18 mouse cellular contexts compared by ENCODE assay signal in the genomic region with DNA sequence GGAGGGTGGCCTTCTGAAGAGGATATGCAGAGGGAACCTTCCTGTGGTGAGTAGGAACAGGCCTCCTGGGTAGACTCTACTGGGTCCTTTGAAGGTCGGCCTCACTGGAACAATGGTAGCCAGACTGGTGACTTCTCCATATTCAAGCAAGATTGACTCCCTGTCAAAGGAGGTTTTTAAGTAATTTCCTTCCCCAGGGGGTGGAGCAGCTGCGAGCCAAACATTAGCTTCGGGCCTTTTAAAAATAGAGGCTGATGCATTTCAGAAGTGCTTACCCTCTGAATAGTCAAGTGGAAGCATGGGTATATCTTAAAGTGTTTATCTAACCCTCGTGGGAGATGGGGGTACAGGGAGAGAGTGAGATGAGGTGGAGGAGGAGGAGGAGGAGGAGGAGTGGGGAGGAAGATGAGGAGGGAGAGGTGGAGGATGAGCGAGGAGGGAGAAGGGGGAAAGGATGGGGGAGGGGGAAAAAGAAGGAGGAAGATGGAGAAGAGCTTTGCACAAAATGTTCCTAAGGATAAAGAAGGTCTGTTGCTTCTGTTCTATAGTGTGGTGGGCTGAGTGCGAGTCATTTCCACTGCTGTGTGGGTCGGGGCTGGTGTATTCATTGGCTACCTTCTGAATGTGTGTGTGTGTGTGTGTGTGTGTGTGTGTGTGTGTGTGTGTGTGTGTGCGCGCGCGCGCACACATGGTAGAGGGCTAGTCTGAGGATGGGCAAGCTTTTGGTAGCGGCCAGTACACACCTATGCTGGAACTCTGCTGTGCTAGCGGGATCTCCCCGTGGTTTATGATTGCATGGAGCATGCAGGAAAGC. TPM values are rescaled to one million over a fixed set of nuclear protein-coding genes. Genes with fewer than 3 reads are reported as not detected.
DNase-seq lines count a peak whose midpoint lies in the region; ATAC-seq and TF ChIP-seq lines count a peak whose summit lies in the region.
"Had no signal": no experiment of that assay in that cellular context is flagged by ENCODE, and none has a peak within 500 bp of the region (broad histone marks: within the 10 kb centered on the region; RNA-seq: fewer than 3 reads in every experiment).

No protein-coding gene starts in this region.

- peak; percentile 57; the same call in 1 of the 2 replicates for ATAC-seq in midbrain, embryonic 11.5 days (ENCODE audit: low FRiP score)
- peak; percentile 37; the same call in 1 of the 2 replicates for ATAC-seq in midbrain, embryonic 15.5 days (replicated peaks)

- H3K36me3 ChIP-seq in midbrain, embryonic 11.5 days (ENCODE audit: control insufficient read depth, insufficient read depth, low read length): no peaks in the 10 kb centered on the region; the same call in 1 of the 2 replicates
- no peaks in the 10 kb centered on the region for H3K36me3 ChIP-seq in midbrain, embryonic 10.5 days
- no peaks in the 10 kb centered on the region for H3K36me3 ChIP-seq in midbrain, embryonic 15.5 days (replicated peaks)
- H3K36me3 ChIP-seq: embryonic facial prominence, embryonic 12.5 days; heart, embryonic 12.5 days; kidney, embryonic 15.5 days; limb, embryonic 10.5 days; stomach, embryonic 15.5 days had no signal

- no peak overlapping the region for H3K27ac ChIP-seq in midbrain, embryonic 11.5 days (ENCODE audit: low read depth, low read length)
- H3K27ac ChIP-seq in midbrain, embryonic 10.5 days (replicated peaks): no peak overlapping the region
- peak overlapping the region; percentile 51 for H3K27ac ChIP-seq in bone marrow macrophage, adult 2 months (ENCODE audit: insufficient read depth, low read depth, low read length)
- H3K27ac ChIP-seq in midbrain, embryonic 15.5 days: no peak overlapping the region
- H3K27ac ChIP-seq: embryonic facial prominence, embryonic 12.5 days; kidney, embryonic 15.5 days; limb, embryonic 10.5 days; liver, embryonic 14.5 days; stomach, embryonic 15.5 days had no signal

- H3K9me3 ChIP-seq in midbrain, embryonic 11.5 days (ENCODE audit: control insufficient read depth, low read length): no peaks in the 10 kb centered on the region
- H3K9me3 ChIP-seq in midbrain, embryonic 10.5 days (replicated peaks): no peaks in the 10 kb centered on the region
- no peaks in the 10 kb centered on the region for H3K9me3 ChIP-seq in midbrain, embryonic 15.5 days
- H3K9me3 ChIP-seq: embryonic facial prominence, embryonic 12.5 days; heart, embryonic 12.5 days; kidney, embryonic 15.5 days; limb, embryonic 10.5 days; stomach, embryonic 15.5 days had no signal

- H3K4me3 ChIP-seq in midbrain, embryonic 11.5 days (ENCODE audit: low read depth, low read length): no peak overlapping the region
- H3K4me3 ChIP-seq in midbrain, embryonic 10.5 days: no peak overlapping the region
- no peak overlapping the region for H3K4me3 ChIP-seq in bone marrow macrophage, adult 2 months (ENCODE audit: insufficient read depth, low read length)
- H3K4me3 ChIP-seq in midbrain, embryonic 15.5 days: no peak overlapping the region
- H3K4me3 ChIP-seq: embryonic facial prominence, embryonic 12.5 days; heart, embryonic 12.5 days; kidney, embryonic 15.5 days; limb, embryonic 10.5 days; stomach, embryonic 15.5 days had no signal

- TF ChIP-seq CTCF in bone marrow macrophage, adult 2 months (IDR thresholded peaks at IDR 0.05; ENCODE audit: low read depth, low read length): no peak

- H3K4me2 ChIP-seq in midbrain, embryonic 11.5 days: no peak overlapping the region
- no peak overlapping the region for H3K4me2 ChIP-seq in midbrain, embryonic 15.5 days
- H3K4me2 ChIP-seq: embryonic facial prominence, embryonic 12.5 days; heart, embryonic 12.5 days; kidney, embryonic 15.5 days; stomach, embryonic 15.5 days had no signal

- WGBS in midbrain, embryonic 11.5 days: 22% methylated on average over 15 of the region's 15 CpGs
- WGBS in midbrain, embryonic 10.5 days: 20% methylated on average over 15 of the region's 15 CpGs
- 22% methylated on average over 15 of the region's 15 CpGs for WGBS in midbrain, embryonic 15.5 days

- H3K4me1 ChIP-seq in midbrain, embryonic 11.5 days (ENCODE audit: control insufficient read depth, insufficient read depth, low read length): peaks cover 8% of the 10 kb centered on the region
- H3K4me1 ChIP-seq in midbrain, embryonic 10.5 days: peaks cover 26% of the 10 kb centered on the region
- peaks cover 36% of the 10 kb centered on the region for H3K4me1 ChIP-seq in bone marrow macrophage, adult 2 months (ENCODE audit: control insufficient read depth, insufficient read depth, low read length)
- peaks cover 27% of the 10 kb centered on the region for H3K4me1 ChIP-seq in midbrain, embryonic 15.5 days
- H3K4me1 ChIP-seq: stomach, embryonic 15.5 days had no signal

- peak; percentile 89 for DNase-seq in heart, adult 11 months
- no peak for DNase-seq in heart, adult 18-20 months
- no peak for DNase-seq in midbrain, embryonic 11.5 days (ENCODE audit: low spot score, missing footprints)
- no peak for DNase-seq in midbrain, embryonic 10.5 days (ENCODE audit: low spot score)
- no peak for DNase-seq in embryo, embryonic 9.5 days (ENCODE audit: extremely low spot score)
- DNase-seq in urinary bladder, postnatal 36 days (ENCODE audit: low spot score in 2 of 2): no peak
- DNase-seq: cerebellum, postnatal 10 days; gastrocnemius, postnatal 14 days; layer of hippocampus, adult 9-11 months; thymus, postnatal 25 days had no signal

- no peak overlapping the region for H3K9ac ChIP-seq in midbrain, embryonic 11.5 days (ENCODE audit: low read length)
- H3K9ac ChIP-seq in midbrain, embryonic 15.5 days: no peak overlapping the region
- H3K9ac ChIP-seq: embryonic facial prominence, embryonic 12.5 days; heart, embryonic 12.5 days; kidney, embryonic 15.5 days; liver, embryonic 14.5 days; stomach, embryonic 15.5 days had no signal

- no peak for TF ChIP-seq POLR2A in bone marrow macrophage, adult 2 months (IDR thresholded peaks at IDR 0.05; ENCODE audit: borderline replicate concordance, low read depth, low read length)

- no peaks in the 10 kb centered on the region for H3K27me3 ChIP-seq in midbrain, embryonic 11.5 days (ENCODE audit: control insufficient read depth, insufficient read depth, low read length)
- H3K27me3 ChIP-seq in midbrain, embryonic 10.5 days (ENCODE audit: low read depth, poor library complexity, severe bottlenecking): no peaks in the 10 kb centered on the region
- no peaks in the 10 kb centered on the region for H3K27me3 ChIP-seq in midbrain, embryonic 15.5 days (replicated peaks)
- H3K27me3 ChIP-seq: embryonic facial prominence, embryonic 12.5 days; heart, embryonic 12.5 days; kidney, embryonic 15.5 days; stomach, embryonic 15.5 days had no signal

RNA-seq across cellular contexts. Expression of a gene that starts 26.3 kb away (rescaled TPM):
- total RNA-seq in heart, adult 18-20 months (2021): 10 to 100 TPM; 27.7 to 30.2 TPM
- polyA plus RNA-seq in midbrain, embryonic 11.5 days (2014; fragmentation: Nextera tagmentation; extraction: Ambion mirVana): 15.2 and 17.2 TPM in 2 replicates
- polyA plus RNA-seq in midbrain, embryonic 10.5 days (2016; fragmentation: Nextera tagmentation; extraction: Ambion mirVana): 15.1 and 19.8 TPM in 2 replicates
- 26.9 and 33.2 TPM in 2 replicates for polyA plus RNA-seq in bone marrow macrophage, adult 2 months (2012; ENCODE audit: insufficient read depth, insufficient read length, missing spikeins)
- 47.6 and 48.4 TPM in 2 replicates for polyA plus RNA-seq in midbrain, embryonic 15.5 days (2015; fragmentation: Nextera tagmentation; extraction: Ambion mirVana)
